In genomic region chr16:92825908-92826650, GRCm38 (mm10) we compare ENCODE assay signal across 8 mouse cellular contexts. TPM values are rescaled to one million over a fixed set of nuclear protein-coding genes. Genes with fewer than 3 reads are reported as not detected.
DNase-seq lines count a peak whose midpoint lies in the region; ATAC-seq and TF ChIP-seq lines count a peak whose summit lies in the region.

Runx1 (minus strand) TSS chr16:92826149.

- H3K9ac ChIP-seq in embryonic facial prominence, embryonic 14.5 days (ENCODE audit: low read depth, low read length): no peak within 1 kb of the TSS
- H3K9ac ChIP-seq in lung, embryonic 14.5 days: no peak within 1 kb of the TSS
- no peak within 1 kb of the TSS for H3K9ac ChIP-seq in hindbrain, embryonic 11.5 days (ENCODE audit: low read depth, low read length)
- no peak within 1 kb of the TSS for H3K9ac ChIP-seq in midbrain, postnatal 0 days (replicated peaks; ENCODE audit: low read length, poor library complexity, severe bottlenecking)

- H3K9me3 ChIP-seq in embryonic facial prominence, embryonic 14.5 days (ENCODE audit: control insufficient read depth, low read length): no peaks in the 10 kb centered on the region
- no peaks in the 10 kb centered on the region for H3K9me3 ChIP-seq in lung, embryonic 14.5 days (ENCODE audit: low read depth, low read length)
- no peaks in the 10 kb centered on the region for H3K9me3 ChIP-seq in hindbrain, embryonic 11.5 days (ENCODE audit: control insufficient read depth, low read length)
- no peaks in the 10 kb centered on the region for H3K9me3 ChIP-seq in midbrain, postnatal 0 days (ENCODE audit: low read length)

- no peak within 1 kb of the TSS for H3K4me3 ChIP-seq in embryonic facial prominence, embryonic 14.5 days (ENCODE audit: low read depth, low read length)
- peak within 1 kb of the TSS; percentile 18; the same call in 1 of the 2 replicates for H3K4me3 ChIP-seq in lung, embryonic 14.5 days (ENCODE audit: low read depth, low read length)
- no peak within 1 kb of the TSS for H3K4me3 ChIP-seq in hindbrain, embryonic 11.5 days (ENCODE audit: low read depth, low read length)
- H3K4me3 ChIP-seq in midbrain, postnatal 0 days (ENCODE audit: low read depth, low read length): no peak within 1 kb of the TSS

- no peak for ATAC-seq in embryonic facial prominence, embryonic 14.5 days (ENCODE audit: low read depth)
- no peak for ATAC-seq in lung, embryonic 14.5 days (ENCODE audit: insufficient read depth)
- no peak for ATAC-seq in hindbrain, embryonic 11.5 days (ENCODE audit: low FRiP score)
- no peak for ATAC-seq in midbrain, postnatal 0 days (ENCODE audit: low FRiP score)

- H3K27ac ChIP-seq in embryonic facial prominence, embryonic 14.5 days (replicated peaks; ENCODE audit: low read depth, low read length): 0 out of 2 replicates have a peak within 1 kb of the TSS, but pooled peaks have one; percentile 8
- peak within 1 kb of the TSS; percentile 46; the same call in 1 of the 2 replicates for H3K27ac ChIP-seq in lung, embryonic 14.5 days (ENCODE audit: low read depth)
- H3K27ac ChIP-seq in hindbrain, embryonic 11.5 days (ENCODE audit: low read depth, low read length): no peak within 1 kb of the TSS
- H3K27ac ChIP-seq in midbrain, postnatal 0 days (ENCODE audit: low read depth, low read length): no peak within 1 kb of the TSS

- H3K4me2 ChIP-seq in embryonic facial prominence, embryonic 14.5 days (ENCODE audit: low read depth, low read length): no peak within 1 kb of the TSS
- H3K4me2 ChIP-seq in lung, embryonic 14.5 days: peak within 1 kb of the TSS; percentile 21; the same call in 1 of the 2 replicates
- no peak within 1 kb of the TSS for H3K4me2 ChIP-seq in hindbrain, embryonic 11.5 days (replicated peaks; ENCODE audit: low read depth, low read length)
- H3K4me2 ChIP-seq in midbrain, postnatal 0 days (ENCODE audit: low read depth, low read length, poor library complexity, severe bottlenecking): no peak within 1 kb of the TSS

- 85% methylated on average over 11 of the region's 11 CpGs for WGBS in embryonic facial prominence, embryonic 14.5 days
- WGBS in lung, embryonic 14.5 days: 83% methylated on average over 11 of the region's 11 CpGs
- WGBS in hindbrain, embryonic 11.5 days: 86% methylated on average over 11 of the region's 11 CpGs
- WGBS in midbrain, postnatal 0 days: 89% methylated on average over 11 of the region's 11 CpGs

- H3K36me3 ChIP-seq in embryonic facial prominence, embryonic 14.5 days (ENCODE audit: control insufficient read depth, insufficient read depth, low read length): no peaks in the 10 kb centered on the region
- no peaks in the 10 kb centered on the region for H3K36me3 ChIP-seq in lung, embryonic 14.5 days (ENCODE audit: insufficient read depth)
- no peaks in the 10 kb centered on the region; the same call in 1 of the 2 replicates for H3K36me3 ChIP-seq in splenic B cell, adult 2 months (ENCODE audit: control insufficient read depth, insufficient read depth, low read length, poor library complexity, severe bottlenecking)
- no peaks in the 10 kb centered on the region for H3K36me3 ChIP-seq in hindbrain, embryonic 11.5 days (ENCODE audit: control insufficient read depth, insufficient read depth, low read length)
- H3K36me3 ChIP-seq in midbrain, postnatal 0 days (ENCODE audit: insufficient read depth, low read length): no peaks in the 10 kb centered on the region

- peak; percentile 33 to 34 for DNase-seq in right cerebral cortex, postnatal 10 days (ENCODE audit: low spot score in 2 of 2)
- DNase-seq in right cerebral cortex, postnatal 25 days: no peak
- DNase-seq in embryonic facial prominence, embryonic 14.5 days (ENCODE audit: low spot score): peak; percentile 64
- DNase-seq in lung, embryonic 14.5 days: no peak
- peak; percentile 93 for DNase-seq in splenic B cell, adult 2 months (ENCODE audit: low read depth, low spot score)
- DNase-seq in hindbrain, embryonic 11.5 days (ENCODE audit: low spot score): no peak
- DNase-seq in cerebellum, postnatal 14 days: no peak
- no peak for DNase-seq in midbrain, postnatal 0 days (ENCODE audit: low spot score)

- TF ChIP-seq CTCF in lung, embryonic 14.5 days (IDR thresholded peaks at IDR 0.05; ENCODE audit: low read depth): no peak
- TF ChIP-seq CTCF in midbrain, postnatal 0 days (IDR thresholded peaks at IDR 0.05): no peak

- H3K27me3 ChIP-seq in embryonic facial prominence, embryonic 14.5 days (replicated peaks; ENCODE audit: control insufficient read depth, insufficient read depth, low read length): no peaks in the 10 kb centered on the region
- no peaks in the 10 kb centered on the region for H3K27me3 ChIP-seq in lung, embryonic 14.5 days (ENCODE audit: insufficient read depth, low read length)
- H3K27me3 ChIP-seq in splenic B cell, adult 2 months (ENCODE audit: control insufficient read depth, insufficient read depth, low read length, poor library complexity, severe bottlenecking): no peaks in the 10 kb centered on the region
- H3K27me3 ChIP-seq in hindbrain, embryonic 11.5 days (ENCODE audit: control insufficient read depth, insufficient read depth, low read length): no peaks in the 10 kb centered on the region
- no peaks in the 10 kb centered on the region; the same call in 1 of the 2 replicates for H3K27me3 ChIP-seq in midbrain, postnatal 0 days (ENCODE audit: insufficient read depth, low read length)

- H3K4me1 ChIP-seq in embryonic facial prominence, embryonic 14.5 days (ENCODE audit: control insufficient read depth, insufficient read depth, low read length): peaks cover 30% of the 10 kb centered on the region
- peaks cover 9% of the 10 kb centered on the region; the same call in 1 of the 2 replicates for H3K4me1 ChIP-seq in lung, embryonic 14.5 days (ENCODE audit: insufficient read depth)
- H3K4me1 ChIP-seq in hindbrain, embryonic 11.5 days (replicated peaks; ENCODE audit: control insufficient read depth, insufficient read depth, low read length): no peaks in the 10 kb centered on the region
- no peaks in the 10 kb centered on the region; the same call in 1 of the 2 replicates for H3K4me1 ChIP-seq in midbrain, postnatal 0 days (ENCODE audit: insufficient read depth, low read length)

RNA-seq across cellular contexts. Expression of gene Runx1, which starts in this region (rescaled TPM):
- 13.7 and 13.9 TPM in 2 replicates for polyA plus RNA-seq in embryonic facial prominence, embryonic 14.5 days (2014; fragmentation: Nextera tagmentation; extraction: Ambion mirVana)
- polyA plus RNA-seq in lung, embryonic 14.5 days (2014; fragmentation: Nextera tagmentation; extraction: Ambion mirVana): 7.7 and 10.8 TPM in 2 replicates
- polyA plus RNA-seq in hindbrain, embryonic 11.5 days (2014; fragmentation: Nextera tagmentation; extraction: Ambion mirVana): 1.2 and 2.6 TPM in 2 replicates
- total RNA-seq in midbrain, postnatal 0 days (2014; rRNA removed): 1.7 and 2.0 TPM in 2 replicates
- 0.64 and 0.74 TPM in 2 replicates for polyA plus RNA-seq in midbrain, postnatal 0 days (2015; fragmentation: Nextera tagmentation; extraction: Ambion mirVana)

Comparison
In these comparisons a context has a peak if more than half of its experiments do, and no peak if none do; other contexts are left out.
1. DNase-seq: peak in right cerebral cortex, postnatal 10 days (2 of 2), embryonic facial prominence, embryonic 14.5 days (single experiment) and splenic B cell, adult 2 months (single experiment); none in right cerebral cortex, postnatal 25 days (single experiment), lung, embryonic 14.5 days (single experiment), hindbrain, embryonic 11.5 days (single experiment), cerebellum, postnatal 14 days (0 of 2) and midbrain, postnatal 0 days (single experiment).
2. H3K27ac ChIP-seq: peak in embryonic facial prominence, embryonic 14.5 days (single experiment) and lung, embryonic 14.5 days (single experiment); none in hindbrain, embryonic 11.5 days (single experiment) and midbrain, postnatal 0 days (single experiment).